Mouse (Mus musculus) embryonic fibroblast, embryonic 13.5 days (primary cell): ENCODE results near the gene Zfp944. TPM values are rescaled to one million over a fixed set of nuclear protein-coding genes. Genes with fewer than 3 reads are reported as not detected.
A peak's percentile ranks its signal among the peaks of the same experiment; 100 is the strongest.
"Not testable (repeated sequence)": the region's sequence is repeated elsewhere in the genome, so short reads cannot be mapped to it uniquely, and the experiment has no call there.

Experiments used
- H3K27ac ChIP-seq: 2 replicates; pipeline ENCODE4 v1.5.1; 2012; ENCODE audit warnings: low read length, control low read depth, inconsistent platforms; ENCODE audit not compliant: insufficient read depth
- H3K4me1 ChIP-seq: 2 replicates; pipeline ENCODE4 v1.6.1; 2011; ENCODE audit warnings: low read length; ENCODE audit not compliant: control insufficient read depth, insufficient read depth
- H3K4me3 ChIP-seq: 2 replicates; pipeline ENCODE4 v1.5.1; 2011; ENCODE audit warnings: mild to moderate bottlenecking, control low read depth, low read length; ENCODE audit not compliant: insufficient read depth
- CTCF ChIP-seq: IDR thresholded peaks from 2 replicates; pipeline ENCODE4 v1.5.1; 2011; ENCODE audit warnings: mild to moderate bottlenecking, control low read depth, low read length, moderate library complexity, borderline replicate concordance; ENCODE audit not compliant: insufficient read depth
- POLR2A ChIP-seq: IDR thresholded peaks from 2 replicates; pipeline ENCODE4 v1.6.1; 2011; ENCODE audit warnings: low read depth, mild to moderate bottlenecking, control low read depth, low read length, moderate library complexity
- polyA plus RNA-seq: library from polyadenylated mRNA; stranded (reverse); fragments of >200 nt; gene quantifications from 2 replicates; pipeline ENCODE4 v1.2.4, GENCODE M21; 2011; ENCODE audit warnings: low read depth; ENCODE audit not compliant: missing spikeins, insufficient read length

Gene Zfp944
- 7.0 and 8.9 TPM in 2 replicates for polyA plus RNA-seq

- not testable (repeated sequence) for H3K4me1 ChIP-seq
- Histone ChIP-seq H3K4me3 (peak within 1 kb of the TSS; percentile 70), H3K27ac (peak within 1 kb of the TSS; percentile 49)
- TF ChIP-seq POLR2A: peak; percentile 58; the same call in 1 of the 2 replicates
These were observed at the start of gene Zfp944, which contains the start of gene Zfp758 for GRCm38 (mm10) chr17:22361101-22361781. Zfp944 (minus strand) TSS chr17:22361400. Zfp758 (plus strand) TSS chr17:22361453.

GRCm38 (mm10) chr17:22410756-22411155 is 49.6 kb upstream of the Zfp944 start:
- no peak overlapping the region for H3K4me3 ChIP-seq
- no peaks in the 10 kb centered on the region for H3K4me1 ChIP-seq
- H3K27ac ChIP-seq: no peak overlapping the region
- TF ChIP-seq CTCF: no peak
- no peak for TF ChIP-seq POLR2A

GRCm38 (mm10) chr17:22363895-22364294 is 2.7 kb upstream of the Zfp944 start:
- Histone ChIP-seq H3K4me3 (no peak overlapping the region), H3K27ac (no peak overlapping the region), H3K4me1 (peaks cover 5% of the 10 kb centered on the region; the same call in 1 of the 2 replicates)
- no peak for TF ChIP-seq CTCF
- no peak for TF ChIP-seq POLR2A

GRCm38 (mm10) chr17:22360572-22360971 is 628 bp downstream of the Zfp944 start:
- peaks cover 5% of the 10 kb centered on the region; the same call in 1 of the 2 replicates for H3K4me1 ChIP-seq
- H3K4me3 ChIP-seq: peak overlapping the region; percentile 70
- no peak overlapping the region for H3K27ac ChIP-seq
- no peak for TF ChIP-seq CTCF
- no peak for TF ChIP-seq POLR2A

GRCm38 (mm10) chr17:22352794-22353193 is 8.4 kb downstream of the Zfp944 start:
- H3K27ac ChIP-seq: no peak overlapping the region
- no peaks in the 10 kb centered on the region for H3K4me1 ChIP-seq
- no peak overlapping the region for H3K4me3 ChIP-seq
- TF ChIP-seq CTCF (no peak), POLR2A (no peak)

GRCm38 (mm10) chr17:22315247-22315646 is 46.0 kb downstream of the Zfp944 start:
- H3K4me1 ChIP-seq, H3K27ac ChIP-seq: not testable (repeated sequence)

GRCm38 (mm10) chr17:22314730-22315226 is 46.4 kb downstream of the Zfp944 start, which contains the start of gene CT030661.1:
CT030661.1 (minus strand) TSS chr17:22314837.
- H3K4me1 ChIP-seq, H3K27ac ChIP-seq: not testable (repeated sequence)
- H3K4me3 ChIP-seq: peak within 1 kb of the TSS; percentile 54
- TF ChIP-seq POLR2A: peak; percentile 65

More at GRCm38 (mm10) chr17:22315247-22315646, 46.0 kb downstream of the Zfp944 start:
- H3K4me3 ChIP-seq: peak overlapping the region; percentile 54

- peak overlapping the region; percentile 54 for H3K4me3 ChIP-seq
- H3K4me1 ChIP-seq, H3K27ac ChIP-seq: not testable (repeated sequence)
These were observed 47.0 kb downstream of the Zfp944 start for GRCm38 (mm10) chr17:22314219-22314618.

Other genes with a start within 250 kb of the Zfp944 start
- 3.3 and 3.8 TPM in 2 replicates for gene Zfp947, start 195.2 kb downstream of the Zfp944 start, polyA plus RNA-seq
- gene Zfp994, start 135.8 kb downstream of the Zfp944 start, polyA plus RNA-seq: 4.0 and 5.5 TPM in 2 replicates
- 13.3 and 22.2 TPM in 2 replicates for gene CT030661.1, start 46.6 kb downstream of the Zfp944 start, polyA plus RNA-seq
- gene Zfp758, start 53 bp upstream of the Zfp944 start, polyA plus RNA-seq: 4.8 and 9.1 TPM in 2 replicates
- gene Zfp946, start 62.8 kb upstream of the Zfp944 start, polyA plus RNA-seq: 7.9 and 11.5 TPM in 2 replicates
- gene Vmn2r111, start 212.1 kb upstream of the Zfp944 start, polyA plus RNA-seq: not detected in 2 replicates
- not detected in 2 replicates for gene Vmn2r112, start 239.6 kb upstream of the Zfp944 start, polyA plus RNA-seq